Mouse (Mus musculus): ENCODE data around the gene Eogt.

GRCm38 (mm10) chr6:97131808-97132207 lies 17.2 kb downstream of the Eogt start:
- TF ChIP-seq POLR2A (IDR thresholded peaks at IDR 0.05; ENCODE audit: extremely low read depth, insufficient read depth, low read length): no peak
- no peak for TF ChIP-seq CTCF (IDR thresholded peaks at IDR 0.05; ENCODE audit: extremely low read depth, insufficient read depth, low read length)

Measured in cortical plate, adult 2 months (tissue).